Mouse (Mus musculus) MEL (cell line): ENCODE results near the gene Sertad2. TPM values are rescaled to one million over a fixed set of nuclear protein-coding genes. Genes with fewer than 3 reads are reported as not detected.

Source experiments
- DNase-seq: peaks from one replicate; pipeline ENCODE4 v3.0.0; 2011; ENCODE audit warnings: low read depth, low spot score
- H3K27ac ChIP-seq: 2 replicates; pipeline ENCODE4 v1.5.1; 2012; ENCODE audit warnings: low read depth, mild to moderate bottlenecking, control low read depth, low read length, moderate library complexity; ENCODE audit not compliant: control insufficient read depth
- H3K27me3 ChIP-seq, 2 experiments: fragments of 150-350 bp in 1 of 2; sonication (generic) in 1 of 2; 2 replicates each; pipeline ENCODE4 v1.6.1; 2012; ENCODE audit warnings: low read length in 2 of 2, mild to moderate bottlenecking in 2 of 2, improper control_type of control experiment in 1 of 2, moderate library complexity in 1 of 2; ENCODE audit not compliant: insufficient read depth in 2 of 2, control insufficient read depth in 1 of 2
- H3K36me3 ChIP-seq, 2 experiments: 2 replicates each; pipeline ENCODE4 v1.6.1; 2012 to 2014; ENCODE audit warnings: low read length in 2 of 2, improper control_type of control experiment in 1 of 2, inconsistent platforms in 1 of 2, mild to moderate bottlenecking in 1 of 2; ENCODE audit not compliant: insufficient read depth in 2 of 2, control insufficient read depth in 1 of 2
- H3K4me1 ChIP-seq, 2 experiments: fragments of 150-350 bp in 1 of 2; sonication (generic) in 1 of 2; 2 replicates each; pipeline ENCODE4 v1.6.1; 2012; ENCODE audit warnings: low read length in 2 of 2, improper control_type of control experiment in 1 of 2, mild to moderate bottlenecking in 1 of 2; ENCODE audit not compliant: insufficient read depth in 2 of 2, control insufficient read depth in 1 of 2
- H3K4me3 ChIP-seq, 2 experiments: fragments of 150-350 bp in 1 of 2; sonication (generic) in 1 of 2; 2 replicates each; pipeline ENCODE4 v1.5.1; 2012; ENCODE audit warnings: low read depth in 2 of 2, low read length in 2 of 2, mild to moderate bottlenecking in 2 of 2, moderate library complexity in 2 of 2, control low read depth in 1 of 2, improper control_type of control experiment in 1 of 2; ENCODE audit not compliant: control insufficient read depth in 1 of 2, insufficient read depth in 1 of 2
- H3K79me2 ChIP-seq: 2 replicates; pipeline ENCODE4 v1.6.1; 2012; ENCODE audit warnings: mild to moderate bottlenecking, low read length, moderate library complexity; ENCODE audit not compliant: control insufficient read depth, poor library complexity, insufficient read depth
- H3K9ac ChIP-seq: 2 replicates; pipeline ENCODE4 v1.6.1; 2012; ENCODE audit warnings: low read depth, mild to moderate bottlenecking, control low read depth, low read length, moderate library complexity; ENCODE audit not compliant: control insufficient read depth, poor library complexity, severe bottlenecking
- H3K9me3 ChIP-seq: fragments of 150-350 bp; sonication (generic); replicated peaks from 2 replicates; pipeline ENCODE4 v1.6.1; 2012; ENCODE audit warnings: mild to moderate bottlenecking, low read length, improper control_type of control experiment, moderate library complexity; ENCODE audit not compliant: insufficient read depth
- BHLHE40 ChIP-seq: IDR thresholded peaks from 2 replicates; pipeline ENCODE4 v1.6.1; 2012; ENCODE audit warnings: low read depth, mild to moderate bottlenecking, inconsistent platforms, low read length, improper control_type of control experiment, borderline replicate concordance
- CHD1 ChIP-seq: IDR thresholded peaks from 2 replicates; pipeline ENCODE4 v1.6.1; 2012; ENCODE audit warnings: low read depth, mild to moderate bottlenecking, inconsistent platforms, low read length, improper control_type of control experiment
- CTCF ChIP-seq, 3 experiments: IDR thresholded peaks in 2 of 3; conservative IDR thresholded peaks in 1 of 3; 2 replicates each; pipeline ENCODE4 v1.5.1; 2011 to 2012; ENCODE audit warnings: low read length in 3 of 3, low read depth in 2 of 3, mild to moderate bottlenecking in 2 of 3, improper control_type of control experiment in 1 of 3, inconsistent platforms in 1 of 3, mixed read lengths in 1 of 3, moderate library complexity in 1 of 3; ENCODE audit not compliant: control insufficient read depth in 1 of 3, insufficient read depth in 1 of 3, poor library complexity in 1 of 3, severe bottlenecking in 1 of 3
- E2F4 ChIP-seq: IDR thresholded peaks from 2 replicates; pipeline ENCODE4 v1.6.1; 2011; ENCODE audit warnings: low read depth, low read length, improper control_type of control experiment, borderline replicate concordance
- ELF1 ChIP-seq: IDR thresholded peaks from 2 replicates; pipeline ENCODE4 v1.6.1; 2014; ENCODE audit warnings: low read depth, mild to moderate bottlenecking, inconsistent platforms, low read length, improper control_type of control experiment, moderate library complexity
- HCFC1 ChIP-seq: IDR thresholded peaks from 2 replicates; pipeline ENCODE4 v1.6.1; 2012; ENCODE audit warnings: low read depth, mild to moderate bottlenecking, inconsistent platforms, low read length, improper control_type of control experiment, moderate library complexity
- MAFK ChIP-seq: IDR thresholded peaks from 2 replicates; pipeline ENCODE4 v1.6.1; 2011; ENCODE audit warnings: low read depth, mild to moderate bottlenecking, low read length, improper control_type of control experiment, borderline replicate concordance
- MAX ChIP-seq: IDR thresholded peaks from 2 replicates; pipeline ENCODE4 v1.6.1; 2011; ENCODE audit warnings: low read length, improper control_type of control experiment
- MAZ ChIP-seq: IDR thresholded peaks from 2 replicates; pipeline ENCODE4 v1.6.1; 2012; ENCODE audit warnings: low read depth, mild to moderate bottlenecking, inconsistent platforms, low read length, improper control_type of control experiment
- MYB ChIP-seq: IDR thresholded peaks from 2 replicates; pipeline ENCODE4 v1.6.1; 2011; ENCODE audit warnings: mild to moderate bottlenecking, low read depth, low read length, improper control_type of control experiment
- MYC ChIP-seq: IDR thresholded peaks from 2 replicates; pipeline ENCODE4 v1.6.1; 2011; ENCODE audit warnings: low read depth, mild to moderate bottlenecking, low read length, improper control_type of control experiment, moderate library complexity
- NRF1 ChIP-seq: IDR thresholded peaks from 2 replicates; pipeline ENCODE4 v1.6.1; 2014; ENCODE audit warnings: low read depth, mild to moderate bottlenecking, inconsistent platforms, low read length, improper control_type of control experiment, moderate library complexity; ENCODE audit not compliant: poor library complexity, insufficient read depth, severe bottlenecking
- POLR2A ChIP-seq, 2 experiments: IDR thresholded peaks; 2 replicates each; pipeline ENCODE4 v1.6.1; 2011 to 2012; ENCODE audit warnings: low read length in 2 of 2, mild to moderate bottlenecking in 2 of 2, control low read depth in 1 of 2, improper control_type of control experiment in 1 of 2, low read depth in 1 of 2, moderate library complexity in 1 of 2; ENCODE audit not compliant: control insufficient read depth in 1 of 2, insufficient read depth in 1 of 2, poor library complexity in 1 of 2
- POLR2AphosphoS5 ChIP-seq: IDR thresholded peaks from 2 replicates; pipeline ENCODE4 v1.6.1; 2012; ENCODE audit warnings: low read depth, borderline replicate concordance, mild to moderate bottlenecking, inconsistent platforms, low read length, moderate library complexity, mixed read lengths
- RAD21 ChIP-seq: IDR thresholded peaks from 2 replicates; pipeline ENCODE4 v1.6.1; 2011; ENCODE audit warnings: mild to moderate bottlenecking, low read depth, low read length, improper control_type of control experiment
- RCOR1 ChIP-seq: IDR thresholded peaks from 2 replicates; pipeline ENCODE4 v1.6.1; 2012; ENCODE audit warnings: low read depth, mild to moderate bottlenecking, inconsistent platforms, low read length, improper control_type of control experiment
- SIN3A ChIP-seq: IDR thresholded peaks from 2 replicates; pipeline ENCODE4 v1.6.1; 2012; ENCODE audit warnings: low read length, improper control_type of control experiment, inconsistent platforms
- TAL1 ChIP-seq: IDR thresholded peaks from 2 replicates; pipeline ENCODE4 v1.6.1; 2012; ENCODE audit warnings: mild to moderate bottlenecking, inconsistent platforms, low read length, moderate library complexity, mixed read lengths
- TBP ChIP-seq: IDR thresholded peaks from 2 replicates; pipeline ENCODE4 v1.8.0; 2011; ENCODE audit warnings: low read depth, low read length, improper control_type of control experiment
- USF1 ChIP-seq: IDR thresholded peaks from 2 replicates; pipeline ENCODE4 v1.6.1; 2014; ENCODE audit warnings: low read depth, mild to moderate bottlenecking, inconsistent platforms, low read length, improper control_type of control experiment, moderate library complexity
- ZKSCAN1 ChIP-seq: IDR thresholded peaks from 2 replicates; pipeline ENCODE4 v1.6.1; 2012; ENCODE audit warnings: low read depth, mild to moderate bottlenecking, inconsistent platforms, low read length, improper control_type of control experiment, moderate library complexity
- ZNF384 ChIP-seq: IDR thresholded peaks from 2 replicates; pipeline ENCODE4 v1.6.1; 2012; ENCODE audit warnings: low read depth, mild to moderate bottlenecking, inconsistent platforms, low read length, improper control_type of control experiment
- polyA plus RNA-seq, 2 experiments: library from polyadenylated mRNA; stranded (reverse) in 1 of 2; unstranded in 1 of 2; fragments of >175 nt in 1 of 2; fragments of >200 nt in 1 of 2; gene quantifications; 2 replicates each; pipeline versions ENCODE4 v1.2.1 to v1.2.4; 2012; ENCODE audit warnings: low replicate concordance in 2 of 2, low read depth in 1 of 2; ENCODE audit not compliant: insufficient read length in 2 of 2, insufficient read depth in 1 of 2, missing spikeins in 1 of 2
- total RNA-seq: library from RNA; depleted of rRNA; stranded (reverse); fragments of 300-350 nt; gene quantifications from 2 replicates; pipeline ENCODE4 v1.2.3, GENCODE M21; 2012

The Sertad2 gene
- total and polyA plus RNA-seq, 3 experiments: 7.0 to 11.5 TPM; not detected in 1

- no peaks in the 10 kb centered on the region for H3K27me3 ChIP-seq
- H3K27ac ChIP-seq: no peak overlapping the region
- no peak overlapping the region for H3K9ac ChIP-seq
- TF ChIP-seq NRF1: no peak
- TF ChIP-seq TBP: no peak
- TF ChIP-seq RCOR1: no peak
- TF ChIP-seq POLR2AphosphoS5: no peak
- DNase-seq: no peak
- H3K36me3 ChIP-seq: no peaks in the 10 kb centered on the region
- no peaks in the 10 kb centered on the region for H3K79me2 ChIP-seq
- no peaks in the 10 kb centered on the region for H3K9me3 ChIP-seq
- H3K4me3 ChIP-seq: no peak overlapping the region
- H3K4me1 ChIP-seq: no peaks in the 10 kb centered on the region
Measured at GRCm38 (mm10) chr11:20524435-20524834, 18.6 kb upstream of the Sertad2 start.

GRCm38 (mm10) chr11:20525909-20526308 is 17.1 kb upstream of the Sertad2 start:
- DNase-seq: no peak
- no peaks in the 10 kb centered on the region for H3K4me1 ChIP-seq

GRCm38 (mm10) chr11:20527901-20528300 is 15.2 kb upstream of the Sertad2 start:
- no peaks in the 10 kb centered on the region for H3K79me2 ChIP-seq
- H3K4me3 ChIP-seq: no peak overlapping the region
- DNase-seq: no peak
- H3K9me3 ChIP-seq: no peaks in the 10 kb centered on the region
- peaks cover 4 to 5% of the 10 kb centered on the region in 2 experiments; a peak in 3 of 4 replicates for H3K4me1 ChIP-seq
- H3K9ac ChIP-seq: no peak overlapping the region
- H3K27ac ChIP-seq: no peak overlapping the region
- no peaks in the 10 kb centered on the region for H3K27me3 ChIP-seq
- no peak for TF ChIP-seq MYB
- no peak for TF ChIP-seq ELF1
- TF ChIP-seq USF1: no peak
- TF ChIP-seq BHLHE40: no peak
- no peak for TF ChIP-seq POLR2AphosphoS5
- no peak for TF ChIP-seq E2F4
- TF ChIP-seq MYC: no peak
- no peak for TF ChIP-seq CHD1
- no peak for TF ChIP-seq MAZ
- peaks cover 0 to 7% of the 10 kb centered on the region in 2 experiments; a peak in 2 of 4 replicates for H3K36me3 ChIP-seq

More at GRCm38 (mm10) chr11:20525909-20526308, 17.1 kb upstream of the Sertad2 start:
- no peak overlapping the region for H3K4me3 ChIP-seq
- H3K79me2 ChIP-seq: no peaks in the 10 kb centered on the region
- no peaks in the 10 kb centered on the region for H3K9me3 ChIP-seq
- H3K27me3 ChIP-seq: no peaks in the 10 kb centered on the region
- no peak for TF ChIP-seq E2F4
- no peak for TF ChIP-seq CHD1
- no peak for TF ChIP-seq ZNF384
- no peak for TF ChIP-seq MAFK
- TF ChIP-seq CTCF (IDR thresholded peaks at IDR 0.05 in 2 of 3, conservative IDR thresholded peaks at IDR 0.05 in 1 of 3; ENCODE audit: control insufficient read depth in 1 of 3, insufficient read depth in 1 of 3, low read depth in 2 of 3, low read length in 3 of 3, poor library complexity in 1 of 3, severe bottlenecking in 1 of 3): no peak
- no peak for TF ChIP-seq RAD21
- no peak for TF ChIP-seq USF1
- TF ChIP-seq MAX: no peak
- no peak for TF ChIP-seq ZKSCAN1
- TF ChIP-seq TAL1: no peak
- TF ChIP-seq HCFC1: no peak
- TF ChIP-seq POLR2A (IDR thresholded peaks at IDR 0.05; ENCODE audit: control insufficient read depth in 1 of 2, insufficient read depth in 1 of 2, low read depth in 1 of 2, low read length in 2 of 2, poor library complexity in 1 of 2): no peak
- no peak for TF ChIP-seq SIN3A
- H3K9ac ChIP-seq: no peak overlapping the region
- no peaks in the 10 kb centered on the region for H3K36me3 ChIP-seq
- no peak overlapping the region for H3K27ac ChIP-seq
